Mouse (Mus musculus): ENCODE data around the gene Gm3285. TPM values are rescaled to one million over a fixed set of nuclear protein-coding genes. Genes with fewer than 3 reads are reported as not detected.

Gene Gm3285
- polyA plus RNA-seq (2016; fragmentation: Nextera tagmentation; extraction: Ambion mirVana) = not detected in 2 replicates

DNA sequence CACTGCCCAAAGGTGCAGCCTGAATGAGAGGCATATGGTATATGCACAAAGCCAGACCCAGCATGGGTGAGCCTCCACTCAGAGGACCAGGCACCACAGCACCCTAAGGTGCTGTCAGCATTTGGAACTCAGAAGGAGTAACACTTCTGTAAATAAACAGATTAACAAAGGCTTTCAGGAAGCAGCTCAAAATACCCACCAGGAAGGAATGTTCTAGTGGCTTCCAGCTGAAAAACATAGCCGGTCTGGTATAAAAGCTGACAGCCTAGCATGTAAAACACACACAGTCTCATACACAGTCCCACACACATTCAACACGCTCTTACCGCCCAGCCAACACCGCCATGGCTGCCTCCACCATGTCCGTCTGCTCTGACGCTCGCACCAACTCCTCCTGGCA lies at the start of gene Gm3285:
TSS of gene Gm3285 (plus strand) at position 301 of the 400 bp plus-strand sequence.
- Histone ChIP-seq H3K4me1 (peaks cover 13% of the 10 kb centered on the region), H3K27ac (no peak within 1 kb of the TSS), H3K4me3 (no peak within 1 kb of the TSS), H3K36me3 (no peaks in the 10 kb centered on the region), H3K9me3 (replicated peaks) (no peaks in the 10 kb centered on the region), H3K27me3 (ENCODE audit: low read depth, poor library complexity, severe bottlenecking) (no peaks in the 10 kb centered on the region)
- no peak for DNase-seq (ENCODE audit: low spot score)
- WGBS = 57% methylated on average over 7 of the region's 7 CpGs

DNA sequence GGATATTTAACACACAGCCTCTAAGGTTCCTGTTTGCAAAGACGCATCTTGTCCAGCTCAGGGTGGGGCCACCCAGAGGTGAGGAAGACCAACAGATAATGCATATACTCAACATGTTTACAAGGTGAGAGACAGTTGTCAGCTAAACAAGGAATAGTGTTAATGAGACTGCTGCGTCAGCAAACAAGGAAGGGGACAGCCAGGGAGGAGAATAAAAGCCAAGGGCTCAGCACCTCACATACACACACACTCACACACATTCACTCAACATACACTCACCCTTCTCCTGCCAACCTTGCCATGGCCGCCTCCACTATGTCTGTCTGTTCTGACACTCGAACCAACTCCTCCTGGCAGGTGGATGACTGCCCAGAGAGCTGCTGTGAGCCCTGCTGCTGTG lies 47.4 kb upstream of the Gm3285 start, which contains the start of gene Gm2696:
TSS of gene Gm2696 (plus strand) at position 301 of the 400 bp plus-strand sequence.
- DNase-seq (ENCODE audit: low spot score) = no peak
- Histone ChIP-seq H3K27ac (no peak within 1 kb of the TSS), H3K27me3 (ENCODE audit: low read depth, poor library complexity, severe bottlenecking) (no peaks in the 10 kb centered on the region), H3K36me3 (no peaks in the 10 kb centered on the region), H3K9me3 (replicated peaks) (no peaks in the 10 kb centered on the region), H3K4me1 (peaks cover 8% of the 10 kb centered on the region; the same call in 1 of the 2 replicates), H3K4me3 (no peak within 1 kb of the TSS)
- 47% methylated on average over 4 of the region's 4 CpGs for WGBS

DNA sequence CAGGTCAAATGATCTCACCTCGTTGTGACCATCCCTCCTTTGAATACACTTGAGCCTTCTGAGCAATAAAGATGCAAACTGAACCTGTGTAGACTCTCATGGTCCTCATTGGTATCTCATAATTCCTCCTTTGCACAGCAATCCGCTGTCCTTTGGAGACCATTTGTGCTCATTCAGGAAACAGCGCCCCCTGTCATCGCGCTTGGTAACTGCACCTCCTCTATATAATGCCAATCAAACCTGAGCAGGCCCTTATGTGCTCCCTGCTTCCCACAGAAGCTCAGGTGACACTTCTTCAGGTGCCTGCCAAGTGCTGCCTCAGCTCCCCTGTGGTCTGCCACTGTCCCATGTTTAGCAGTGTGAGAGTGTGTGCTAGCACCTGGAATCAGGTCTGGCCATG lies 46.3 kb upstream of the Gm3285 start:
- 27% methylated on average over 5 of the region's 5 CpGs for WGBS
- Histone ChIP-seq H3K4me1 (peaks cover 8% of the 10 kb centered on the region; the same call in 1 of the 2 replicates), H3K4me3 (no peak overlapping the region), H3K27me3 (ENCODE audit: low read depth, poor library complexity, severe bottlenecking) (no peaks in the 10 kb centered on the region), H3K36me3 (no peaks in the 10 kb centered on the region), H3K9me3 (replicated peaks) (no peaks in the 10 kb centered on the region), H3K27ac (no peak overlapping the region)
- DNase-seq (ENCODE audit: low spot score) = peak; percentile 60

DNA sequence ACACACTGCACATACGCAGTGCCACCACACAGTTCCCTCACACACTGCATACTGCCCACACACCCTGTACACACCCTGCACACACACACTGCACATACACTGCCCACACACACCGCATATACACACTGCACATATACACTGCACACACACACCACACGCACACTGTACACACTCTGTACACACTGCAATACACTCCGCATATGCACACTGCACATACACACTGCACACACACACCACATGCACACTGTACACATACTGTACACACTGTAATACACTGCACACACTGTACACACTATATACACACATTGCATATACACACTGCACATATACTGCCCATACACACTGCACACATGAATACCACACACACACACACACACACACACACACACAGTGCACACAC lies 43.3 kb upstream of the Gm3285 start:
- Histone ChIP-seq H3K27me3 (ENCODE audit: low read depth, poor library complexity, severe bottlenecking) (no peaks in the 10 kb centered on the region), H3K4me1 (peaks cover 8% of the 10 kb centered on the region; the same call in 1 of the 2 replicates), H3K36me3 (no peaks in the 10 kb centered on the region), H3K4me3 (no peak overlapping the region), H3K9me3 (replicated peaks) (no peaks in the 10 kb centered on the region), H3K27ac (no peak overlapping the region)
- 96% methylated on average over 4 of the region's 4 CpGs for WGBS
- no peak for DNase-seq (ENCODE audit: low spot score)

DNA sequence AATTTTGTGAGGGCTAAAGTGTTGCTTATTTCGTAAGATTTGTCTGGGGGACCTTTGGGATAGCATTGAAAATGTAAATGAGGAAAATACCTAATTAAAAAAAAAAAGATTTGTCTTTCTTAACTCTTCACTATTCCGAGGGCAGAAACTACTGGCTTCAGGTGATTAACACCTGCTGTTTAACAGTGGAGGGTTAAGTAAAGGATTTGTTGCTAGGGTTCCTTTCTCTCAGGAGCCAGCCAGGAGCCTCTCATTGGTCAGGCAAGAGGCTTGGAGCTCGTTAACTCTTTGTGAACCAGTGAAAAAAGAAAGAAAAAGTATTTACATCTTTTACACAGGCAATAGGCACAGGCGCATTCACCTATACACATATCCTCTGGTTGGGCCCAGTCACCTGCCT lies 42.6 kb upstream of the Gm3285 start:
- Histone ChIP-seq H3K27ac (no peak overlapping the region), H3K9me3 (replicated peaks) (no peaks in the 10 kb centered on the region), H3K4me3 (no peak overlapping the region), H3K36me3 (no peaks in the 10 kb centered on the region), H3K27me3 (ENCODE audit: low read depth, poor library complexity, severe bottlenecking) (no peaks in the 10 kb centered on the region), H3K4me1 (peaks cover 8% of the 10 kb centered on the region; the same call in 1 of the 2 replicates)
- WGBS = 45% methylated on average over 4 of the region's 4 CpGs
- no peak for DNase-seq (ENCODE audit: low spot score)

DNA sequence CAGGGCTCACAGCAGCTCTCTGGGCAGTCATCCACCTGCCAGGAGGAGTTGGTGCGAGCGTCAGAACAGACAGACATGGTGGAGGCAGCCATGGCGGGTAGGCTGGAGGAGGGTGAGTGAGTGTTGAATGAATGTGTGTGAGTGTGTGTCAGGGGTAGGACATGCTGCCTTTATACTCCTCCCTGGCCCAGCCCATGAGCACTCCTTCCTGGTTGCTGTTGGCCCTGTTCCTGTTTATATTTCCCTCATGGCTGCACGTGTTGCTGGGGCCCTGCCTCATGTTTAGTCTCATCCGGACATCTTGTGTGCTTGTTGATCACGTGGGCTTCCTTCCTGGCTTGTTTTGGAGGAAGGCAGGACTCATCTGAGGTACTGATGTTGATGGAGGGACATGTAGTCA lies 34.8 kb upstream of the Gm3285 start, which contains the start of gene Krtap10-4:
TSS of gene Krtap10-4 (minus strand) at position 145 of the 400 bp plus-strand sequence.
- 84% methylated on average over 6 of the region's 6 CpGs for WGBS

DNA sequence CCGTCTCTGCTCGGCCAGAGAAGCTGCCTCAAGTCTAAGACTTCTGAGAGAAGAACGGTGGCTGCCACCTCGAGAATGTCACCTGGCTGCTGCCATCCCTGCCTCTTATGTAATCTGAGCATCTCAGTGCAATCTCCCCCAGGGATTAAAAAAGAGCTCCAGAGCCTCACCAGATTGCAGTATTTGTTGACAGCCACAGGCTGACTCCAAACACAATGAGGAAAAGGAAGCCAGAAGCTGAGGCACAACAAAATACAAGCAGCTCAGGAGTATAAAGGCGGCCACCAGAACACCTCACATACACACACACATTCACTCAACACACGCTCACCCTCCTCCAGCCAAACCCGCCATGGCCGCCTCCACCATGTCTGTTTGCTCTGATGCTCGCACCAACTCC lies 26.1 kb upstream of the Gm3285 start, which contains the start of gene Krtap10-10:
TSS of gene Krtap10-10 (plus strand) at position 301 of the 400 bp plus-strand sequence.
- no peaks in the 10 kb centered on the region for H3K4me1 ChIP-seq
- 80% methylated on average over 8 of the region's 9 CpGs for WGBS
- no peaks in the 10 kb centered on the region for H3K27me3 ChIP-seq (ENCODE audit: low read depth, poor library complexity, severe bottlenecking)
- H3K27ac ChIP-seq = no peak within 1 kb of the TSS
- no peaks in the 10 kb centered on the region for H3K9me3 ChIP-seq (replicated peaks)
- H3K4me3 ChIP-seq = no peak within 1 kb of the TSS
- H3K36me3 ChIP-seq = no peaks in the 10 kb centered on the region
- DNase-seq (ENCODE audit: low spot score) = no peak

More for the DNA sequence above, 34.8 kb upstream of the Gm3285 start, which contains the start of gene Krtap10-4:
- no peak within 1 kb of the TSS for H3K4me3 ChIP-seq
- H3K9me3 ChIP-seq (replicated peaks) = no peaks in the 10 kb centered on the region
- H3K27me3 ChIP-seq (ENCODE audit: low read depth, poor library complexity, severe bottlenecking) = no peaks in the 10 kb centered on the region
- no peaks in the 10 kb centered on the region for H3K36me3 ChIP-seq
- no peak within 1 kb of the TSS for H3K27ac ChIP-seq
- H3K4me1 ChIP-seq = 0 out of 2 replicates have a peak, but pooled peaks cover 3% of the 10 kb centered on the region
- DNase-seq (ENCODE audit: low spot score) = no peak

DNA sequence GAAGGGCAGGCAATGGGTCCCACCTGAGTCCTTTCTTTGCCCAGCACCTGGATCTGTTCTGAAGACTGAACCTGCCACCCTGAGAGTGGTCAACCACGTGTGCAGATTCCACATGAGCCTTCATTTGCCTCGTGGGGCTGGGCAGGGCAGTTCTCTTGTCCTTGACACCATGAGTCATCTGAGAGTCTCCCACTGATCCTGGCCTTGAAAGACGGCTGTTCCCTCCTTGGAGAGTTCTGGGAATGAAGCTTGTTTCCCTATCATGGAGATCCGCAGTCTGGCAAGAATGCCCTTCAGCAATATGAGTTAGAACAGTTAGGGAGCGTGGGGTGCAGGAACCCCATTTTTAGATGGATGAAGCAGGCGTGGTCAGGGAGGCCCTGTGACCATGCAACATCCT lies 22.8 kb upstream of the Gm3285 start:
- no peaks in the 10 kb centered on the region for H3K4me1 ChIP-seq

DNA sequence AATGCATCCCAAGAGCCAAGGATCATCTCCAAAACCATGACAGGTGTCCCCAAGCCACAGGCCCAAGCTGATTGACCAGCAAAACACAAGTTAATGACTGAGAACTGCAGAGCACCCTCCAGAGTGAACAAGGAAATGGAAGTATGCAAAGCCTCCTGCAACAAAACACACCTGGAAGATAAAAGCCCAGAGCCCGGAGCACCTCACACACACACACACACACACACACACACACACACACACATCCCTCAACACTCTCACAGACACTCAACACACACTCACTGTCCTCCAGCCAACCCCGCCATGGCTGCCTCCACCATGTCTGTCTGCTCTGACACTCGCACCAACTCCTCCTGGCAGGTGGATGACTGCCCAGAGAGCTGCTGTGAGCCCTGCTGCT lies 15.3 kb upstream of the Gm3285 start, which contains the start of gene Gm36176:
TSS of gene Gm36176 (plus strand) at position 301 of the 400 bp plus-strand sequence.
- H3K36me3 ChIP-seq = no peaks in the 10 kb centered on the region
- no peaks in the 10 kb centered on the region; the same call in 1 of the 2 replicates for H3K9me3 ChIP-seq (replicated peaks)
- H3K4me1 ChIP-seq = no peaks in the 10 kb centered on the region
- 73% methylated on average over 3 of the region's 3 CpGs for WGBS
- H3K27me3 ChIP-seq (ENCODE audit: low read depth, poor library complexity, severe bottlenecking) = no peaks in the 10 kb centered on the region
- H3K27ac ChIP-seq = no peak within 1 kb of the TSS
- no peak within 1 kb of the TSS for H3K4me3 ChIP-seq
- DNase-seq (ENCODE audit: low spot score) = no peak

More for the DNA sequence above, 22.8 kb upstream of the Gm3285 start:
- Histone ChIP-seq H3K27ac (no peak overlapping the region), H3K9me3 (replicated peaks) (no peaks in the 10 kb centered on the region; the same call in 1 of the 2 replicates), H3K27me3 (ENCODE audit: low read depth, poor library complexity, severe bottlenecking) (no peaks in the 10 kb centered on the region), H3K4me3 (no peak overlapping the region), H3K36me3 (no peaks in the 10 kb centered on the region)
- WGBS = 86% methylated on average over 6 of the region's 6 CpGs
- no peak for DNase-seq (ENCODE audit: low spot score)

DNA sequence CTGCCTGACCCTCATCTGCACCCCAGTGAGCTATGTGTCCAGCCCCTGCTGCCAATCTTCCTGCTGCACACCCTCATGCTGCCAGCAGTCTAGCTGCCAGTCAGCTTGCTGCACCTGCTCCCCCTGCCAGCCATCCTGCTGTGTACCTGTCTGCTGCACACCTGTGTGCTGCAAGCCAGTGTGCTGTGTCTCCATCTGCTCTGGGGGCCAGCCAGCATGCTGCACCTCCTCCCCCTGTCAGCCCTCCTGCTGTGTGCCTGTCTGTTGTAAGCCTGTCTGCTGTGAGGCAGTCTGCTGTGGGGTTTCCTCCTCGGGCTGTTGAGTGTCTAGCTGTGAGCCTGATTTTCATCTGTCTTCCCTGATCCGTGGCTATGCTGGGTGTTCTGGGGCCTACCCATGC lies 14.8 kb upstream of the Gm3285 start:
- no peak overlapping the region for H3K27ac ChIP-seq

DNA sequence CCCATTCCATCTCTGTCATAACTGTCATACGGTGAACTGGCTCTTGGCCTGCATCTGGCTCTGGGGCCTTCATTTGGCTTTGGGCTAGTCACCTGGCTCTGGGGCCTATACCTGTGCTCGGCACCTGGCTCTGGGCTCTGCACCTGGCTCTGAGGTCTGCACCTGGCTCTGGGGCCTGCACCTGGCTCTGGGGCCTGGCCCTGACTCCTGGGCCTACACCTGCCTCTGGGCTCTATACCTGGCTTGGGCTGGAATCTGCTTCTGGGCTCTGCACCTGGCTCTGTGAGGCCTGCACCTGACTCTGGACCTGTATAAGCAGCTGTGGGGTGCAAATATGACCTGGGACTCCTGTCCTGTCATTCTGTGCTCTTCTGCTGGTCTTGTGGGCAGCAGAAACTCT lies 14.2 kb upstream of the Gm3285 start:
- DNase-seq (ENCODE audit: low spot score) = no peak
- H3K9me3 ChIP-seq (replicated peaks) = no peaks in the 10 kb centered on the region; the same call in 1 of the 2 replicates
- H3K36me3 ChIP-seq = no peaks in the 10 kb centered on the region
- H3K27ac ChIP-seq = no peak overlapping the region
- no peak overlapping the region for H3K4me3 ChIP-seq
- WGBS = 90% methylated on average over 2 of the region's 2 CpGs
- H3K4me1 ChIP-seq = no peaks in the 10 kb centered on the region
- no peaks in the 10 kb centered on the region for H3K27me3 ChIP-seq (ENCODE audit: low read depth, poor library complexity, severe bottlenecking)

More for the DNA sequence above, 14.8 kb upstream of the Gm3285 start:
- DNase-seq (ENCODE audit: low spot score) = no peak
- 26% methylated on average over 2 of the region's 2 CpGs for WGBS
- Histone ChIP-seq H3K36me3 (no peaks in the 10 kb centered on the region), H3K9me3 (replicated peaks) (no peaks in the 10 kb centered on the region; the same call in 1 of the 2 replicates), H3K4me3 (no peak overlapping the region), H3K4me1 (no peaks in the 10 kb centered on the region), H3K27me3 (ENCODE audit: low read depth, poor library complexity, severe bottlenecking) (no peaks in the 10 kb centered on the region)

DNA sequence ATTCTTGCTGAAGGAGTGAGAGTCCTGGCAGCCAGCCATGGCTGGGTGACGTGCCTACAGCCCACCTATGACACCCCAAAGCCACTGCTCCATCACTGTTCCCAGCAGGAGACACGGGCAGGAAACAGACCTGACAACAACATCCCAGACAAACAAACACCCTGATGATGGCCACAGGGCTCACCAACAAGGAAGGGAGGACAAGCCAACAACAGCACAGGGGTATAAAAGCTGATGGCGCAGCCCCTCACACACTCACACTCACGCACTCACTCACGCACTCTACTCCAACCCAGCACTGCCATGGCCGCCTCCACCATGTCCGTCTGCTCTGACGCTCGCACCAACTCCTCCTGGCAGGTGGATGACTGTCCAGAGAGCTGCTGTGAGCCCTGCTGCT lies 9.2 kb upstream of the Gm3285 start, which contains the start of gene Gm10318:
TSS of gene Gm10318 (plus strand) at position 301 of the 400 bp plus-strand sequence.
- no peak for DNase-seq (ENCODE audit: low spot score)
- Histone ChIP-seq H3K9me3 (replicated peaks) (no peaks in the 10 kb centered on the region), H3K36me3 (no peaks in the 10 kb centered on the region), H3K4me1 (0 out of 2 replicates have a peak, but pooled peaks cover 2% of the 10 kb centered on the region), H3K27me3 (ENCODE audit: low read depth, poor library complexity, severe bottlenecking) (no peaks in the 10 kb centered on the region), H3K27ac (no peak within 1 kb of the TSS), H3K4me3 (no peak within 1 kb of the TSS)
- 74% methylated on average over 9 of the region's 9 CpGs for WGBS

DNA sequence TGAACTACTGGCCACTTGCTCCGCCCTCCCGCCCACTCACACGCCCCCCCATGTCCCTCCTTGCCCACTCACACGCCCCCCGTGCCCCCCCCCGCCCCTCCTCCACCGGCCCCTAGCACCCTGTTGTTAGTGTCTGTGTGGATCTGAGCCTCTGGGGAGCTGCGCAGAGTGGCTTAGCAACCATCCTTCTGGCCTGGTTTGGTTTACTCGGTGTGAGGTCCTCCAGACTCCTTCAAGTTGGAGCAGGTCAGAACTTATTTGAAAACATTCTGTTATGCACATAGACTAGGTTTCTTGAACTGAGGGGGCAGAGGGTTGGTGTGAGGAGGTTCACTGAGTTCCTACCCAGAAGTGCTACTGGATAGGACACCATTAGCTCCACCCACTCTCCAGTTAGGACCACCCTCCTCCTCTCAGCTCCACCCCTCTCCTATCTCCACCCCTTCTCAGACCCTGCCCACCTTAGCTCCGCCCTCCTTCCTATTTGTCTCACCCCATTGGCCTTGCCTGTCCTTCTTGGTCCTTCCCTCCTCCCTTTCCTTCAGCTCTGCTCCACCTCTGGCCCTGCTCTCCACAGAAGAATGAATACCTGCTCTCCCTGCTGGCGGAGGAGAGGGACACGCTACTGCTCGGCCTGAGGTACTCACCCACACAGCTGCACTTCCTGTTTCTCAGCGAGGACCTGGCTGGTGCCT lies 2.4 kb downstream of the Gm3285 start:
- Histone ChIP-seq H3K4me1 (peaks cover 13% of the 10 kb centered on the region), H3K27ac (0 out of 2 replicates have a peak overlapping the region, but pooled peaks have one; percentile 7), H3K9me3 (replicated peaks) (no peaks in the 10 kb centered on the region), H3K36me3 (no peaks in the 10 kb centered on the region), H3K4me3 (peak overlapping the region; percentile 36), H3K27me3 (ENCODE audit: low read depth, poor library complexity, severe bottlenecking) (no peaks in the 10 kb centered on the region)
- WGBS = 33% methylated on average over 14 of the region's 14 CpGs
- DNase-seq (ENCODE audit: low spot score) = peak; percentile 43

Measured in limb, embryonic 10.5 days (tissue).